Mouse (Mus musculus) lung, postnatal 36 days (tissue): ENCODE measurements at regions not wholly inside any gene's neighbourhood (a gene's known extent, or its start where the extent isn't known, plus 50 kb on each side); places are given as distances from the start of the nearest gene placed in this dataset.
A peak's percentile ranks its signal among the peaks of the same experiment; 100 is the strongest.

ENCODE experiments used
- DNase-seq: peaks from one replicate; pipeline ENCODE4 v3.0.0; 2022; ENCODE audit warnings: mixed read lengths

DNA sequence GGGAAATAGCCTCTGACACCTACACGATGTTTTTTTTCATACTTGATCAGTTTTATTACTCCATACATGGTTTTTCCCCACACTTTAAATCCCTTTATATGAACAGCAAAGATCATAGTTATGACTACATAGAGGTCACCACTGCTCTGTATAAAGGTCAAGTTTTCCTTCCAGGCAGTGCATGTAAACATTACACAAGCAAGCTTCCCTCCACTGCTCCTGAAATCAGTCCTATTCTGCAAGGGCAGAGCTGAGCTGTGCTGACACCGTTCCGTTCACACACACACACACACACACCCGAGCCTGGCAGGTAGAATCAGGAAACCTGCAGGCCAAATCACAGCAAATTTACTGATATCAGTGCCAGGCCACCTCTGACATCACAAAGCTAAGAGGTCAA lies 74.1 kb upstream of the Mgmt start:
- DNase-seq = no peak

DNA sequence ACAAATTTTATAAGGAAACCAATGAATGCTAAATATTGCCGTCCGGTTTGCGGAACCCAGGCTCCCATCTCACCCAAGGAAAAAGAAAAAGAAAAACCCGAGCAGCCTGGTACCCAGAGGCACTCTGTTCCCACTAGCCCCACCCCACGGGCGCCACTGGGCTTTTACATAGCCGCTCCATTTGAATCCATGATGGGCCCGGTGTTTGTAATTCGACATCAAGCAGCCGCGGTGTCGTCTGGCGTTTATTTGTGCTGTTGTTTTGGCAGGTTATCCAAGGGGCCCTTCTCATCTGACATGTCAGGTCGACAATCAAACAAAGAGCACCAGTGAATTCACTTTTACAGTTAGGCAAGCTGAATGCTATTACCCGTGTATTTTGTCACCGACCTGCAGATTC lies 68.8 kb upstream of the Mgmt start:
- no peak for DNase-seq

- no peak for DNase-seq
Observed at GRCm38 (mm10) chr7:136829621-136830313, 64.6 kb upstream of the Mgmt start.

GRCm38 (mm10) chr7:136832419-136832818 lies 62.0 kb upstream of the Mgmt start:
- no peak for DNase-seq

DNA sequence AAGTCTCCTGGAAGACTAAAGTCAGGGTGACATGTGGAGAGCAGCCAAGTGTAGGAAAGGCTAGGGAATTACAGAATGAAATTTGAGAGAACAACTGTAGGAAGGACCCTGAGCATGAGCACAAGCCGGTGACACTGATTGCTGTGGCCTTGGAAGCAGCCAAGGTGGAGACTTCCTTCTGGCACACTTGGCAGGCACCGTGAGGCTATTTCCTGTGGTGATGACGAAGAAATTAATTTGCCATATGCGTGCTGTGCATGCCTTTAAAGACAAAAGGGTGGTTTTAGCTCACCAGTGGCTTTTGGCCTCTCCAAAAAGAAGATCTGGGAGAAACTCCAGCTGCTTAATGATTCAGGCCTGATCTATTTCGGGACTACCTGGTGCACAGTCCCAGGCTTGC lies 55.4 kb upstream of the Mgmt start:
- peak; percentile 8 for DNase-seq

DNA sequence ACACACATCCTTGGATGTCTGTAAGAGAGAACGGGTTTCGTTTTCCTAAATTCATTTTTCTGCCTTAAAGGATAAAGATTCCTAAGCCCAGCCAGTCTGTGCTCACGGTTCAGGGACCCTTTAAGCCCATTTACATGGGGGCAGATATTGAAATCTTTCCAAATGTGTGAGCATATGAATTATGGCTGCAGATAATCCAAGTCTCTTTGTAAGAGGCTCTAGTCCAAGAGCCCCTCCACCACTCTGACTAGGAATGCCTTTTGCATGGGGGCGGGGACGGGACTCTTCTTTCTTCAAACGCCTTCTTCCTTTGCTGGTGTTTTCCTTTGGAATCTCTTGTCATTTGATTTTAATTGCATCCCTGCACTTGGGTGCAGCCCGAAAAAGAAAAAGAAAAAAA lies 54.2 kb upstream of the Mgmt start:
- DNase-seq = no peak

DNA sequence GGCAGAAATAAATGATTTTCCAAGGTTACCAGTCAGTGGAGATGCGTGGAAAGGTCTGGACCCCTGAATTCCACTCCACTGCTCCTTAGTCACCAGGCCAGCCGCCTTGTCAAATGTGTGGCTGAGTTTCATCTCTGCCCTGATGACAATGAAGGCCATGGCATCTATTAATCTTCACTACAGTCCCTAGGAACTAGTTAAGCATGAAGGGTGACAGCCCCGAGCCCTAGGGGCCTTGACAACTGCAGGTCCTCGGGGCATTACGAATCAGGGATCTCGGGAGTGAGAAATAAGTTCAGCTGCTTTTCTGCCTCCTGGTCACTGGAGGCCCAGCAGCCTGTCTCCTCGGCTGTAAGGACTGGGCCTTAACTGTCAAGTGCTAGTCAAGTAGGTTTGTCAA lies 51.7 kb upstream of the Mgmt start:
- DNase-seq = no peak

DNA sequence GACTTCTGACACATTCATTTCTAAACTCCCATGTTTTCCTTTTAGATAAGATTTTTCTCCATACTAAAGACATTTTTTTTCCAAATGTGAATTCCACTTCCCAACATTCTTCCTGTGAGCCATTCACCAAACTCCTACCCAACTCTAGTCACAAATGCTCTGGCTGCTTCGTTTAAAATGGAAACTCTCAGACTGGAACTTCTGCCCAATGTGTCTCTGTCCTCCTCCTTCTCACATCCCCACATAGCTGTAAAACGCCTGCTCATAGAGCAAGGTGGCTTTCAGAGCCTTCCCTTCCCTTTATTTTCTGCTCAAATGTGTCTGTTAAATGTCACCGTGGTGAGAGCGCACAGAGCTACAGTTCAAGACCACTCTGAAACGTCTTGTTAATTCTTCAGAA lies 50.1 kb upstream of the Mgmt start:
- DNase-seq = no peak
